Mouse (Mus musculus) urinary bladder, postnatal 0 days (tissue): Measurements from ENCODE around the gene Nalcn. TPM values are rescaled to one million over a fixed set of nuclear protein-coding genes. Genes with fewer than 3 reads are reported as not detected.

ENCODE experiments used
- polyA plus RNA-seq: library from polyadenylated mRNA; unstranded; fragments of >200 nt; fragmentation: Nextera tagmentation; extraction: Ambion mirVana; gene quantifications from 2 replicates; pipeline ENCODE4 v1.2.1, GENCODE M21; 2015

Gene Nalcn
- polyA plus RNA-seq, result 0.06 TPM in 1 of 2 replicates, not detected in the other

GRCm38 (mm10) chr14:123626501-123627179, at the start of gene Nalcn:
TSS of gene Nalcn (minus strand) at chr14:123627144.

DNA sequence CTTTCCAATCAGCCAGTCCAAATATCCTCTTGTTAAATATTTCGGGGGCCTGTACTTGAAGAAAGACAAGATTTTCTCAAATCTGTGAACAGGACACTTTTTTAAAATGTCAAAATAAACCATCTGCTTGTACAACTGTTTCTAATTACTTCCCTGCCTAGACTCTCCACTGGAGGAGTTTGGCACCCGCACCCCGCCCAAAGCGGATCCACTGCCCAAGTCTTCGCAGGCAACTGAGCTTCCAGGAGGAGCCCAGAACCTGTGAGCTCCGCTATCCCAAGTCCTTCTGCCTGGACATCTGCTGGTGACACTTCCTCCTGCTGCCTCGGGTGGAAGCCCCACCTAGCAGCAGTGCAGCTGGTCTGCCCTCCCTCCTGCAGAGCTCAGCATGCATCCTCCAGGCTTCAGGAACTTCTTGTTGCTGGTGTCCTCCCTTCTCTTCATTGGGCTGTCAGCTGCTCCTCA, 33.0 kb upstream of the Nalcn start, which contains the start of gene Itgbl1:
TSS of gene Itgbl1 (plus strand) at position 51 of the 465 bp plus-strand sequence.

Other genes with a start within 250 kb of the Nalcn start
- 0.39 and 0.64 TPM in 2 replicates for gene Itgbl1, start 32.8 kb upstream of the Nalcn start, polyA plus RNA-seq